Mouse (Mus musculus): ENCODE data around the gene Nfatc3.

Nfatc3 gene

GRCm38 (mm10) chr8:106149801-106150652, 91.4 kb downstream of the Nfatc3 start, which contains the start of gene Pla2g15:
Pla2g15 (plus strand) TSS chr8:106150399.
- DNase-seq: peak; percentile 87

- DNase-seq: no peak
Measured at GRCm38 (mm10) chr8:106150653-106151000, 92.0 kb downstream of the Nfatc3 start.

- DNase-seq: no peak
Measured at GRCm38 (mm10) chr8:106151041-106151440, 92.4 kb downstream of the Nfatc3 start.

GRCm38 (mm10) chr8:106152876-106153275, 94.2 kb downstream of the Nfatc3 start:
- no peak for DNase-seq

- no peak for DNase-seq
Measured at GRCm38 (mm10) chr8:106157419-106157818, 98.8 kb downstream of the Nfatc3 start.

GRCm38 (mm10) chr8:106158381-106158780, 99.7 kb downstream of the Nfatc3 start:
- no peak for DNase-seq

GRCm38 (mm10) chr8:106159876-106160275, 101.2 kb downstream of the Nfatc3 start:
- DNase-seq: no peak

- no peak for DNase-seq
Measured at GRCm38 (mm10) chr8:106163251-106163650, 104.6 kb downstream of the Nfatc3 start.

GRCm38 (mm10) chr8:106165460-106165859, 106.8 kb downstream of the Nfatc3 start:
- peak; percentile 73 for DNase-seq

GRCm38 (mm10) chr8:106168356-106169016, 109.8 kb downstream of the Nfatc3 start, which contains the start of gene Slc7a6:
Slc7a6 (plus strand) TSS chr8:106168857.
- DNase-seq: peak; percentile 86

- peak; percentile 51 for DNase-seq
Measured at GRCm38 (mm10) chr8:106169017-106169933, 110.6 kb downstream of the Nfatc3 start.

GRCm38 (mm10) chr8:106169934-106170480, 111.4 kb downstream of the Nfatc3 start:
- DNase-seq: no peak

GRCm38 (mm10) chr8:106173566-106173965, 114.9 kb downstream of the Nfatc3 start:
- DNase-seq: no peak

- DNase-seq: no peak
Measured at GRCm38 (mm10) chr8:106176891-106177290, 118.3 kb downstream of the Nfatc3 start.

- DNase-seq: no peak
Measured at GRCm38 (mm10) chr8:106177594-106177993, 119.0 kb downstream of the Nfatc3 start.

GRCm38 (mm10) chr8:106178428-106178827, 119.8 kb downstream of the Nfatc3 start:
- no peak for DNase-seq
